Mouse (Mus musculus) urinary bladder, postnatal 36 days (tissue): ENCODE measurements at regions not wholly inside any gene's neighbourhood (a gene's known extent, or its start where the extent isn't known, plus 50 kb on each side); places are given as distances from the start of the nearest gene placed in this dataset.
"Not testable (repeated sequence)": the region's sequence is repeated elsewhere in the genome, so short reads cannot be mapped to it uniquely, and the experiment has no call there.

ENCODE experiments used
- DNase-seq, 2 experiments: peaks; one replicate each; pipeline ENCODE4 v3.0.0; 2022; ENCODE audit warnings: low spot score in 2 of 2, mixed read lengths in 1 of 2

DNA sequence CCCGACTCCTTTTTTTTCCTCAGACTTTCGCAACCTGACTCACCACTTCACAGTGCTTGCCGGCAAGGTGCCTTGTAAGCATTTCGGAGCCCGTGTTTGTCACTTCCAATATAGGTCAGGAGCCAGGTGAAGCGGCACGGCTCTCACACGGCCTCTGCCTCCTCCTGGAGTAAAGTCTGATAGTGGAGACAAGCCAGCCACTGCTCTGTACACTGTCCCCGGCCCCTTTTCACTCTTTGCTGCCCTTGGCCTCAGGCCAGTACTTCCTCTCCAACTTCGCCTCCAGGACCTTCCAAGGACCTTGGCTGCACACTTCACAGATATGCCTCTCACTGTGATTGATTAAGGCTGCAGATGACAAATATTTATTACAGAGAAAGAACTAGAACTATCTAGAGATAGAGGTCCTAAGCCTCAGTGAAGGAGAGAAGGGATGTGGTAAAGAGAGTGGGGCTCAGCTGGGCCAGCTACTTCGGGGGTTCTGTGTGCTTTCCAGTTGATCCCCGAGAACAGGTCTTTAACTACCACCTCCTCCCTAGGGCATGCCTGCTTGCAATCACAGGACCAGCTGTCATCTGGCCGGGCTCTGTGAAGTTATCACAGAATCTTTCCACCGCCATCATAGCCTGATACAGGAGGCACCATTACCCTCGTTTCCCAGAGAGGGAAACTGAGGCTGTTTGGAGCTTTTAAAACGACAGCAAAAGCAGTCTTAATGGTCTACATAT lies 204.2 kb downstream of the Trim29 start:
- DNase-seq: no peak

DNA sequence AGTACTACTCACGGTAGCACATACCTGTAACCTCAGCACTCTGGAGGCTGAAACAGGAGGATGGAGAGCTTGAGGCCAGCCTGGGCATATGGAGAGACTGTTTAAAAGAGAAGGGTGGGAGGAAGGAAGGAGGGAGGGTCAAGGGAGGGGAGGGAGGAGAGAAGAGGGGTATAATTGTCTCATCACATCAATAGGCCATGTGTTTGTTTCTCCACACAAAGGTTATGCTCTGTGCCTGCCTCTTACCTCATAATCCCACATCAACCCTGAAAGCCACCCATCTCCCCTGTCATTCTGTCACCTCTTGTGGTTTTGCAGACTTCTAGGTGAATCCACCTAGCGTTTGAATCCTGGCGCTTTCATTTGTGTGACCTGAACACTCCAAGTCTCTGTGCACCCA lies 210.3 kb downstream of the Trim29 start:
- DNase-seq: no peak

DNA sequence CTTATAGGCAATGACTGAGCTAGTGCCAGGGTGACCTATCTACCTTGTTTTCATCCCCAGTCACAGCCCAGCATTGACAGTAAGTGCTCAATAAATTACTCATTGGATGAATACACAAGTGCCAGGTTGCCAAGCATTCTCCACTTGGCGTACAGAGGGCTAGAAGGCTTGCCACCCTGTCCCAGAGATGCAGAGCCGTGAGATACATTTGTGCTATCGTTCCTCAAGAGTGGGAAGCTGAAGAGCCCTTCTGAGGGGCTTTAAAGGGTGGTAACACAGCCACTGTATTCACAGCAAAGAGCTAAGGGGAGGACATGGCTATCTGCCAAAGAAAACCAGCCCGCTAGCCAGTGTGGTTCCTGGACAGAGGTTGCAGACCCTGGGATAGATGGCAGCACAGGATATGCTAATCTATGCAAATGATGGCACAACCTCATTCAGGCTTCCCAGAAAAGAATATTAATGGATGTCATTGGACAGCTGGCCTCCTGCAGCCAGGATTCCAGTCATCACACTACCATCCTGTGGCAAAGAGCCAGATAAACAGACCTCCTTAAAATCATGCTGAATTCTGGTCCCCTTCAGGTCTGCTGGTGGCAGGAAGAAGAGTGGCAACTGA lies 214.4 kb downstream of the Trim29 start:
- DNase-seq: no peak

DNA sequence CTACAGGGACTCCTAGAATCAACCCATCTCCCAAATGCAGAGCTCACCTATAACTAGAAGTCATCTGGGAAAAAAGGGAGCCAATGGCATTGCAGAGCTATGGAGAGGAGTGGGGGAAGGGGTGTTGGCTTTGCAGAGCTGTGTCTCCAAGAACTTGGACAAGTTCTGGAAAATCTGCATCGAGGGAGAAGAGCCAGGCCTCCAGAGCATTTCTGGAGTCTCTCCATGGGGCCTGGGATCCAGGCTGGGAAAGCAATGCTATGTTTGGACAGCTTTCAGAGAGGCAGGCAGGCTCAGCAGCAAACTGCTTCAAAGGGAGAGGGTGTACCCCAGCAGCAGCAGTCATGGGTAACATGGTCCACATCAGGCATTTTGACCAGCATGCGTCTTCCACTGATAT lies 211.6 kb upstream of the Nectin1 start:
- no peak for DNase-seq

DNA sequence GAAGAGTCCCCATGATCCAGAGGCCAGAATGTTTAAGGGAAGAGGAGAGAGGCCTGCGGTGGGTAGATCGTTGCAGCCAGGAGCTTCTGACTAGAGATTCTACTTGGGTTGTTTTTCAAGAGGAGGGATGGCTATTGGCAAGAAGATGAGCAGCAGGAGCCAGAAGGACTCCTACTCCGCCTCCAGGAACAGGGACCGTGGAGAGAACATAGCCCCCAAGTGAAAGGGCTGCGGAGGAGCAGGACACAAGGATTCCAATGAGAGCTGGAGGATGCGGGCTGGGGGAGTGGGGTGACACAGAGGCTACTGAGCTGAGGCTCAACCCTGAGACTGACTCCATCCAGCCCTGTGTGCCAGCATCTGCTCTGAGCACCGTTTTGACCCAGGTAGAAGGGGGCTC lies 207.8 kb upstream of the Nectin1 start:
- DNase-seq: no peak

DNA sequence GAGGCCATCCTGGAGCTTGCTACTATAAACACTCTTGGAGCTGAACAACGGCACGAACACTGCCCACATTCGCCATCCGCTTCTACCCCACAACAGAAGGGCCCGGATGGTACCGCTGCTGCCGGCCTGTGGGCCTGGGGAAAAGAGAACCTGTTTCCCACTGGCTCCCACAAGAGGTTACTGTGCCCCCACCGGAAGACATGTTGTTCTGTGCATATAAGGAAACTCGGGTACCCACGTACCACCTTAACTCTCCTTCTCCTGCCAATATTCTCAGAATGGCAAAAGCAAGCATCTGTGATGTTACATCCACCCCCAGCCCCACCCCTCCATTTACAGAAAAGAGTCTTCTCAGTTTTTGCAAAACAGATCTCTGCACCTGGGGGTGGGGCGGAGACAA lies 206.7 kb upstream of the Nectin1 start:
- DNase-seq: no peak

DNA sequence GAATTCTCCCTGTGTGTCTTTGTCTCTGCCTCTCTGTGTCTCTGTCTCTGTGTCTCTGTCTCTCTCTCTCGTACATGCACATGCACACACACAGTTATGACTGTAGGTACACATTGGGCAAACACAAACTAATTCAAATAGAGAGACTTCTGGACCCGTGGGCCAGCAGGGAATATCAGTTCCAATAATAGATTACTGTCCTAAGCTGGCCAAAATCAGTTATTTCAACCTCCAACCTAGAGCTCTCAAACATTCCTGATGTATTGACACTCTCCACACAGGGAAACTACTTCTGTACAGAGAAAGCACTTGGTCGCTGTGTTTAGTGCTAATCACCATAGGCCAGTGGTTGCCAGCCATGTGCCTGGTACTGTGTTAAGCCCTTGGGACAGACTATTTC lies 203.7 kb upstream of the Nectin1 start:
- DNase-seq: no peak

DNA sequence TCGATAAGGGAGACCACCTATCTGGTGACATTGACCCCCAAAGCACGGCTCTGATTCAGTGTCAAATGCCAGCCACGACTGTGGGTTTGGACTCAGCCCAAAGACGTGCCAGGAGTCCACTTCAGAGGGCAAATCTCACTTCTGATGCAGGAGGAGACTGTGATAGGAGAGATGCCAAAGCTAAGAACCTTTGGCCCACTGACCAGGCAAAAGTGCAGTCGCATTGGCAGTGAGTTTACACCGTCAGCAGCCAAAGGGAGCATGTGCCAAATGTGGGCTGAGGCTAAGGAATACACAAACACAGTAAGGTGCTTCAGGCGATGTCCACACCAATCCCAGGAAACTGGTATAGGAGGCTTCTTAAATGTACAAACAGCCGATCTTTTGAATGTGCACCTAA lies 202.6 kb upstream of the Nectin1 start:
- DNase-seq: peak in 1 of 2 experiments; percentile 36

DNA sequence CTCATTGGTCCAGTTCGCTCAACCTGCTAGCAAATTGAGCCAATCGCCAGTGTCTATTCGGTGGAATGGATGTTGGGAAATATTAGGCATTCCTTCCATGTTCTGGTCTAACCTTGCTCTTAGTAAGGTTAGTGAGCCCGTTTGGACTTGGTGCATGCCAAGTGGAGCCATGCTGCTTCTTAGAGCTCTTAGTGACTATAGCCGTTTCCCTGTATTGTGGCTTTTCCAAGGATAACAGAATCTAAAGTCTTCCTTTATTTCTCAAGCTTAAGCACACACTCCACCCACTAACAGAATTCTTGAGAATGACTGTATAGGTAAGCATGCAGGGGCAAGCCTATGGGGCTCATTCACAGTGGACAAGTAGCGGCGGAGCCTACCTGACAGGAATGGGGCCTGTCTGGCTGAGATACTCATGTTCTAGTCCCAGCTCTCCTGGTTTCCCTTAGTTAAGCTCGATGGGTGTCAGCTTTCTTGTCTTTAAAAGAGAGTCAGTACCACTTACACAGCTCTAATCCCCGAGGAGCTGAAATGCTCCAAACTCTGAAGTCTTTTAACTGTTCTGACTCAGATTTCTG lies 201.6 kb upstream of the Nectin1 start:
- DNase-seq: peak; percentile 21 to 30

DNA sequence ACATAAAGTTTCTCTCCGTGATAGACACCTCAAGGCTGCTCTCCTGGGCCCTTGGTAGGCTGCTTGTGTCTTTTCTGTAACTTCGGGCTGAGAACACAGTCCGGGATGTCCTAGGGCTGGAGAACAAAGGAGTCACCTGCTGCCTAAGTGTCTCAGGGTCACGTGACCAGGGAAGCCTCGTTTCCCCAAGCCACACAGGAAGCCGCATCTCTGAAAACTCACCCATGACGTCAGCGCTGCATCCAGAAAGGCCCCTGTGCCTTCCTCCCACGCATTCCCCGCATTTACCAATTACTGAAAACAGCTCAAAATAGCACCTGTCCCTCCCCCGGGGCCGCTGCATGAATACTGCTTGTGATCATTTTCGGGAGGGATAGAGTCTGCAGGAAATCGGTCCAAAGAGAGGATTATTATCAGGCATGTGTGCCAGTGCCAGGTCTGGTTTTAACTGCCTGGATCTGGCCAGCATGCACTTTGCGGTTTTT lies 198.7 kb upstream of the Nectin1 start:
- no peak for DNase-seq

DNA sequence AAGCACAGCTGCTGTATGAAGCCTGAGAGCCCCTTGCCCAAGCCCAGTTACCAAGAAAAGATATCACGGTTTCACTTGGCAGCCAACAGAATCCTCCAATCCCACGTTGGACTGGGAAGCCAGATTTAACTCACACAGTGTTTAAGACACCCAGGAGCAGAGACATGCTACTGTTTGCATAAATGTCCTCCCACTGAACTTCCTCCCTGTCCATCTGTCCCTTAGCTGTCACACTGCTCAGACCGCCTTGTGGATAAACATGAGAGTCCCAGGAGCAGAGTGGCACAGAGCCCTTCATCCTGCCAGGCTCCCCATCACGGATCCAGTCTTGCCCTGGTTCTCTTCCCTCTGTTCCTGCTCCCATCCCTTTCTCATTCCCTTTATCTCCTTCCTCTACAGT lies 194.9 kb upstream of the Nectin1 start:
- no peak for DNase-seq

DNA sequence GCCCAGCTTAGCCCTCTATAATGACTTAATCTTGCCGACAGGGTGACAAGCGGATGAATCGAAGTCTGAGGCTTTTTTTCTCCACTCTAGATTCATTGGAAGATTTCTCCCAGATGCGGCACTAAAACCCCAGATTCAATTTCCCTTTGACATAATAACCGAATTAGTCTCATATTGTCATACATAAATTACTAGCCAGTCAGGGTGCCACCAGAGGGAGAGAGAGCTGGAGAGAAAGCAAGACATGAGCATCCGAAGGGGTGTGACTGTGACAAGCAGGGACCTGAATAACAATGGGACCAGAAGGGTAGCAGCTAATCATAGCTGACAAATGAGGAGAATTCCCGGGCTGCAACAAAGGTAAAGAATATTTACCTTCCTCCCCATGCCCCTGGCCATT lies 194.5 kb upstream of the Nectin1 start:
- no peak for DNase-seq

DNA sequence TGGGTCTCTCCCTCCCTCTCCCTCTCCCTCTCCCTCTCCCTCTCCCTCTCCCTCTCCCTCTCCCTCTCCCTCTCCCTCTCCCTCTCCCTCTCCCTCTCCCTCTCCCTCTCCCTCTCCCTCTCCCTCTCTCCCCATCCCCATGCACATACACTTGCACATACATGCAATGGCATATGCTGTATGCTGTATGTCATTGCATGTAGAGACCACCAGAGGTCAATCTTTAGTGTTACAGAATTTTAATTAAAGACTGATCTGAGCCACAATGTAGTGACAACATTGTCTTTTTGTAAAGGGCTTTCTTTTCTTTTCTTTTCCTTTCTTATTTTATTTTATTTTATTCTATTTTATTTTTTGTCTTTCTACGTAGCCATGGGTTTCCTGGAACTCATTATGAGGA lies 191.0 kb upstream of the Nectin1 start:
- not testable (repeated sequence) for DNase-seq

DNA sequence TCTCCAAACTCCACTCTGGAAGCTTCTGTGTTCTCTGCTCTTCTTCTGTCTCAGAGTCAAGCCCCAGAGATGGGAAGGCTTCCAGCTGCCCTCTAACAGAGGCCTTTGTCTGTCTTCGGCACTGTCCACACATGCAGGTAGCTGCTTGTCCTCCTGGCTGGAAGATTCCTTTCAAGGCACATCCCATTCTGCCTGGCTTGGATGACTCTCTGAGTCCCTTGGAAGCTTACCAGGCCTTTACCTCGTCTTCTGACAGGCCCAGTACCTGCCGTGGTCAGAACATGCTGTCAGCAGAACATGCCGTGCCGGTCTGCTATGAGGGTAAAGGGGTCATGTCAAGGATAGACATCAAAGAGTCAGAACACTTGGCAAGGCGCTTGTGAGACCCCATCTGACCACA lies 181.8 kb upstream of the Nectin1 start:
- no peak for DNase-seq

DNA sequence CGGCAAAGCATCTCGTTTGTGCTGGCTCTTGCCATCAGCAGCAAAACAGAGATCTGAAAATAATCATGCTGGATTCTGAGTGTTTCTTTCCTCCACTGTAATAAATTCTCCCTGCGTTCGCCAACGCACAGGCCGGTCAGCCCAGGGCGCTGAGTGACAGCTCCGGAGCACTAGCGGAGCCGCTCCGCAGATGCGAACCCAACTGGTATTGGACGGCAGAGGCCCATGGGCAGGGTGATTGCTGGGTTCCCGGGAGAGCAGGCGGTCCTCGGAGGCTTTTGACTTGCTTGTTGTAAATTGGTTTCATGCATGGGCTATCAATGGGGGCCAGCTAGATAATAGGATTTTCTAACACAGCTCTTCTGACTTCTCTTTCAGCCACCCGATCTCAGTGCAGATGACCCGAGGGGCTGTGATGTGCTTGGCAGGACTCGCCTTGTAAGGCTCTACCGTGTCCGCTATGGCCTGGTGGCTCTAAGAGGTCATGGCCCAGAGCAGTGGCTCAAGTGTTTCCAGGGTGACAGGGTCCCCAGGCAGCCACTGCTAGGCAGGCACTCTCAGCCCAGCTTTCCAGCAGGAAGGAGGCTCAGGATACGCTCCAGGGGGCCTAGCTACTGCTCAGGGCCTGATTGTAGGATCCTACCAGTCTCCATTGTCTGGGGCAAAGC lies 179.4 kb upstream of the Nectin1 start:
- DNase-seq: no peak

DNA sequence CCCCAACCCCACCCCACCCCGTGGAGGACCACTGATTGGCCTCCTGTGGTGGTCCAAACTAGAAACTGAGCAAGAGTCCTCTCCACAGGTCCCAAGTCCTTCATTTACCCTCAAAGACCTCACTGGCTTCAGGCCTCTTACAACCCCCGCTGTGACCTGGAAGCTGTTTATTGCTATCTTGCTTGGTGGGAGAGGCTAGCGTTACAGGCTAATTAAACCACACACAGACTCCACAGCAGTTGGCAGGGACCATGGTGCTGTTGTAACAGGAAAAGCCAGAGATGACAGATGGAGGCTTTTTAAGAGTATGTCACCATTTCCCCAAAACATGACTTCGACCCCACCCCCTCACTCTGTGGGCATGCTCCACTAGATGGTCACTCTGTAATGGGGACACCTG lies 174.9 kb upstream of the Nectin1 start:
- no peak for DNase-seq

DNA sequence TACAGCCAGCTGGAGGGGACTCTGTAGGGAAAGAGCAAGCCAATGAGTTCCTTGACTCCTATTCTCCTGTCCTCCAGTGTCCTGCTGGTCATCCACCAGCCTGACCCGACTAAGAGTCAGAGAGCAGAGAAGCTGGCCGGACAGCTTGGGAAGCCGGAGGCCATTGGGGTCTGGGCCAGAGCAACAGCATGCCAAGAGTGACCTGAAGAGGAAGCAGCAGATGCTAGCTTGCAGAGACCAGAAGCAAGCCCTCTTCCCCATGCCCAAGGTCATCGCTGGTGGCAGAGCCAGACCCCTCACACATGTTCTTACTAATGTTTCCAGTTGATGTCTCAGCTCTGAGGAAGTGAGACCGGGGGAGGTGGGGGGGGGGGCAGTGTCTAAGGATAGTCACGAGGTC lies 172.7 kb upstream of the Nectin1 start:
- DNase-seq: no peak

DNA sequence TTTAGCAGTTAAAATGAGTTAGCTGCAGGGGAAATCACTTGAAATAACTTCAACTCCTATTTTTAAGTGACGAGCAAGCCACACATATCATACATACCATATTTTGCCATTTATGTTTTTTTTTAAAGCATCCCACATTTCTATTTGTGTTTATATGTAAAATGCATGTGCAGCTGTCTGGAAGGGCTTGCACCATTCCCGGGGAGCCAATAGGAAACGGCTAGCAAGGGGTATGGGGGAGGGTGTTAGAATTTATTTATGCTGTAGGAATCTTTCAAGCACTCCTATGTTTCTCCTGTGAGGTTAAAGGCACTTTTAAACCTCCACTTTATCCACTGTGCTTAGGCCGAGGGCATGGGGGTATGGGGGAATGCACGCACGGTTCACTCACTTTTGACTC lies 168.1 kb upstream of the Nectin1 start:
- no peak for DNase-seq

DNA sequence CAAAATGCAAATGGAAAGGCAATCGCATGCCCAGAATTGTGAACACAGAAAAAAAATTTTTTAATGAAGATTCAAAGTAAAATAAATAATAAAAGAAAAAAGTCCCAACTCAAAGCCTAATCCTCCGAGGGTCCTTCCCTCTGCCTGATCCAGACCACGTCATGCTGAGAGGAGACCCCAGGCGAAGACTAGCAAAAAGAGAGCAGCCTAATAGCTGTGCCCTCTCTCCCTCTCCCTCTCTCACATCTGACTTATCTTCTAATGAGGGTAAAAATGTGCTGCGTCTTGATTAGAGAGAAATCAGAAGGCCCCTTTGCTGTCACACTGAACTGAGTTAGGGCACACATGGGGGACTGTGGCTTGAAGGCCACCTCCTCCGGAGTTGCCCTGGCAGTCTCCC lies 163.1 kb upstream of the Nectin1 start:
- no peak for DNase-seq

DNA sequence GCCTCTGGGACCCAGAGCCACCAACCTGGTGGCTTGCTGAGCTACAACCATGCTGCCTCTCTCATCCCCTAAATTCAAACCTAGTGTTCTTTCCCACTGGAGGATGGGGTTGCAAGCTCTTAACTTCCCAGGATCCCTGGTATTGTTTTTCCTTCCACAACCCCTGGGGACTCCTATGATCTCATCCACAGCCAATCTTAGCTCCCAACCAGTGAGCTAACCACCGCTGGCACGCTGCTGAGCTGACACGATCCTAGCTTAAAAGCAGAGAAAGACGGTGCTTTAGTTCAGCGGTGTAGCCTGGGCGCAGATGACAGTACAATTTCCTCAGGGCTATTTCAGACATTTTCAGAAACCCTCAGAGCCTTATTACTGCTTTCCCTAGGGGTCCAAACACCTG lies 158.2 kb upstream of the Nectin1 start:
- no peak for DNase-seq

DNA sequence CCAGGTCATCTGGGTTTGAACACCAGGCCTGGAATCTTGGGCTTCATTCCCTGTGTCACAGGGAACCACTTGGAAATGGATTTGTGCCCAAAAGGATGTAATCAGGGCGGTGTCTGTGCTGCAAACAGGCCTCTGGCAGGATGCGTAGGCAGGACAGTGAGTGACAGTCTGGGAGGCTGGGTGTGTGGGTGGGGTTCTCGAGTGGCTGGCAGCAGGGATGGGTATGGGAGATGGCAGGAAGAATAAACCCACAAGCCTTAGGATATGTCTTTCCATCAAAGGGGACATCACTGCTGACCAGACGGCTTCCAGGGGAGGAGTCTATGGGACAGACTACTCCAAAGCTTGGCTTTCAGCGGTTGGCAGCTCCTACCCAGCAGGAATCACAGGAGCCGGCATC lies 150.5 kb upstream of the Nectin1 start:
- no peak for DNase-seq

DNA sequence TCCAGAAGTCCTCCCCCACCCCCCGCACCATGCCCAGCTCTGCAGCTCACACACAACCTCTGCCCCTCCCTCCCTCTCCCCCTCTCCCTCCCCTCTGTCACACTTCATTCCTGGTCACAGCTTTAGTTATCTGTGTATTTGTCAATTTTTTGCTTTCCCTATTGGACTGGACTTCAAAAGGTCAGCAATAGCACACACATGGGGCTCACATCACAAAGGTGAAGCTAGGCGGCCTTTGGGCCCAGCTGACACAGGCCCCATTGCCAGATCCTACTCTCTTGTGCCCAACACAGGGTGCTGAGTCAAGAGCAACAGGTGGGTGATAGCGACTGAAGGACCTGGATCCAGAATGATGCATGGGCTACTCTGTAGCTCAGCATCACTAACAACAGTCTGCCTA lies 149.0 kb upstream of the Nectin1 start:
- no peak for DNase-seq

DNA sequence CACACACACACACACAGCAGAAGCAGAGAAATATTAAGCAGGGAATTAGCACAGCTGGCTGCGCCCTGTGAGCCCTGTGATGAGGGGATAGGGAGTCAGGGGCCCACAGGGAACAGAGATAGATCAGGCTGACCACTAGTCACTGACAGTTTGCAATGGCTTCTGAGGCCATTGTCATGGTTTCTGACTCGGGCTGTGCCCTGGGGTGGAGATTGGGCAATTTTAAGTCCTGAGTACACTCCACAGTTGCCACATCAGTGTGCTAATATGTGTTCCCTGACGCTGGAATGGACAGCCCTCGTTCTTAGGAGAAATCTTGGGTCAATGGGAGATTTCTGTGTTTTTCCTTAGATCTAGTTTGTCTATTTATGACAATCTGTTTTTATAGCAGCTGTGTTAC lies 148.3 kb upstream of the Nectin1 start:
- DNase-seq: no peak
